Mouse (Mus musculus) ovary, postnatal 10 days (tissue): ENCODE measurements around the gene Psmc1.

Experiments used
- DNase-seq: peaks from one replicate; pipeline ENCODE4 v3.0.0; 2022; ENCODE audit warnings: low spot score

Psmc1 gene

DNA sequence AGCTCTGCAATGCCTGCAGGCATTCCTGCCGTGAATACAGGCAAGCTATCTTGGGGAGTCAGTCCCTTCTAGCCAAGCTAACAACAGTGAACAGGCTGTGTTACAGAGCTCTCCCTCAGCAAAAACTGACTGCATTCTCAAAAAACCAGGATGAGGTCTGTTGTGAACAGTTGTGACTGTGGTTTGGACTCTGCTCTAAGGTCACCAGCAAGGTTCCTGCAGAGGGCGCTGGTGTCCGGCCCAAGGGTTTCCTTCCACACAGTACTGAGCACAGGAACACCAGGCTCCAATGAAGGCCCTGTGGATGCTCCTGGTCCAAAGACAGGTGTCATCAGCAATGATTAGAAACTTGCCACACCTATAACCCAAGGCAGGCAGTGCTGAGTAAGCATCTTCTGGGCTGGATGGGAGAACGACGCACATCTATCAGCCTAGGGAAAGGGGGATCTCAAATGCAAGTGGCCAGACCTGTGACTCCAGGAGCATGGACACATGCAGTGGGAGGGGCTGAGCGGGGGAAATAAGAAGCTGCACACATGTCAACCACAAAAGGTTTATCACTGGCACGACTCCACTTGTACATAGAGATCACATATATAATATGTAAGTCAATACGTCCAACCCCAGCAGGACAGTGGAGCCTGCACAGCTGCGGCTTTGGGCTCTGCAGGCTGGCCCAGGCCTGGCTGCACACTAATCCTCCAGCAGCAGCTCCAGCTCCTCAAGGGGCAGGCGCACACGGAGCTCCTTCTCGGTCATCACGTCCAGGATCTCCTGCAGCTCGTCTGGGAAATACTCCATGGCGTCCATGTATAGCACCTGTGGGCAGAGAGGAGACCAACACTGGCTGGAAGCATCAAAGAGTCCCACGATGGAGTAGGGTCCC lies 15.2 kb downstream of the Psmc1 start:
- DNase-seq = no peak

DNA sequence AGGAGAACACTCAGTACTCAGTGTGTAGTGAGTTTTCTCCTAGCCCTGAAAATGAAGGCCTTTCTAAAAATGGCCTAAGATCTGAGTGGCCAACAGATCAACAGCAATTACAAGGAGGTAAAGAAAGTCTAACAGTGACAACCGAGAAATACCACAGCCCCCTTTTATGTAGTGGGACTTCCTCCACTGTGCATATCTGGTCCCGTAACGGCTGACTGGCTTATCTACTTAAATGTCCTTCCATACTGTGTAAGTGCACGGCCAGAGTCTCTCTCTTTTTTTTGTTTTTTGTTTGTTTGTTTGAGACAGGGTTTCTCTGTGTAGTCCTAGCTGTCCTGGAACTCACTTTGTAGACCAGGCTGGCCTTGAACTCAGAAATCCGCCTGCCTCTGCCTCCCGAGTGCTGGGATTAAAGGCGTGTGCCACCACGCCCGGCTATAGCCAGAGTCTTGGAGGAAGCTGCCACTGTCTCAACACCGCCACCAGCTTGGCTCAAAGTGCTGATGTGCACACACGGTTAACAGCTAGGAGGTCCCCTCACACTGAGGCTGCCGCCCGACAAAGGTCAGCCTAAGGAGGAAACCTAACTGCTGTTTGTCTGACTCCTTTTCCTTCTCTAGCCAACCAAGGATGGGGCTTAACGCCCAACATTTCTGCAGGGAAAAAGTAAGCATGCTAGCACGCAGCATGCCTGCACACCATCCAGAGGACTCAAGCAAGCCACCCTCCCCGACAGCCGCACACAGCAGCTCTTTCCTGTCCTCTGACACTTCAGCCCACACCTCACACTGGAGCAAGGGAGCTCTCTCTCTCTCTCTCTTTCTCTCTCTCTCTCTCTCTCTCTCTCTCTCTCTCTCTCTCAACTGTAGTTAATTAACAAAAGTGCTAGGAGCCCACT lies 17.3 kb downstream of the Psmc1 start:
- no peak for DNase-seq

- DNase-seq = no peak
Measured at GRCm38 (mm10) chr12:100127866-100128480, 18.0 kb downstream of the Psmc1 start.

GRCm38 (mm10) chr12:100128522-100128921 lies 18.6 kb downstream of the Psmc1 start:
- no peak for DNase-seq

DNA sequence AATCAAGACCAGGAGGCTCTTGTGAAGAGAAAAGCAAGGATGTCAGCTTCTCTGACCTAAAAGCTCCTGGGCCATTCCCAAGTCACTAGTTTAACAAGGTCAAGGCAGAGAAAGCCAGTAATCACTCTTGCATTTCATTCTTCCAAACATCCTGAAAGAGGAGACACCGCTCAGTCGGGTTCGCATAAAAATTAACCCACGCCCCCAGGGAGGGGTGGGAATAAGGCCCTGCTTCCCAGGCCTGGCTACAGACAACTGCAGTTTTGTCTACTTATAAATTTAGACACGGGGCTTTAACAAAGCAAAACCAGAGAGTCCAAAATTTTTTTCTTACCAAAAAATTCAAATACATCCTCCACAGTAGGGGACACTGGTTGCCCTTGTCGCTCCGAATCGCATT lies 19.0 kb downstream of the Psmc1 start:
- DNase-seq = no peak

DNA sequence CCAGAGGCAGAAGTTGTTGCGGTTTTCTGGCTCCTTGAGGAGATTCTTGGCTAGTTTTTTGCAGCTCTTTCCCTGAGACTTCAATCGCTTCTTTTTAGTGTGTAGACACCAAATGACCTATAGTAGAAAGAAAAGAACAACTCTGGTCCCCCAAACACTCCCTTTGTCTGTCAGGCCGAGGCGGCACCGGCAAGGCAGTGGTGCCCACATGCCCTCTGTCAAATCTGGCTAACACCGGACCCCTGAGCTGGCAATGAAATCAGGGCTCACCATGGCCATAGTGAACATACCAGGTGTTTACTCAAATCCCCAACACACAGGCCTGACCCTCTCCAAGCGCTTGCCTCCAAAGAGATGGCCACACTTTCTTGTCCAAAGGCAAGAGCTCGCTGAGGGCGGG lies 21.2 kb downstream of the Psmc1 start:
- DNase-seq = no peak

DNA sequence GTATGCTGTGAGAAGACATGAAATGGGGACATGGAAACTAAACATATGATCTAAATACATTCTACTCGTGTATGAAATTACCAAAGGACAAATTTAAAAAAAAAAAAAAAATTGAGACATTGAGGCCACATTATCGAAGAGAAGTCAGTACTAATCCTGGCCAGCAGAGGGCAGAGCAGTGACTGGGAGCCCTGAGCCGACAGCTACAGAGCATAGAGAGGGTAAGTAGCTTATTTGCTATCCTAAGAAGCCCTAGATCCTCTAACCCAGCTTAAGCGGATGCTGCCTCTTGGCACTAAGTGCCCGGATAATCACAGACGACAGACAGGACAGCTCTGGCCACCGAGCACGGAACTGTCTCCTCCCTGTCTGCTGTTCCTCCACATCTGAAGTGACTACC lies 21.7 kb downstream of the Psmc1 start:
- no peak for DNase-seq

DNA sequence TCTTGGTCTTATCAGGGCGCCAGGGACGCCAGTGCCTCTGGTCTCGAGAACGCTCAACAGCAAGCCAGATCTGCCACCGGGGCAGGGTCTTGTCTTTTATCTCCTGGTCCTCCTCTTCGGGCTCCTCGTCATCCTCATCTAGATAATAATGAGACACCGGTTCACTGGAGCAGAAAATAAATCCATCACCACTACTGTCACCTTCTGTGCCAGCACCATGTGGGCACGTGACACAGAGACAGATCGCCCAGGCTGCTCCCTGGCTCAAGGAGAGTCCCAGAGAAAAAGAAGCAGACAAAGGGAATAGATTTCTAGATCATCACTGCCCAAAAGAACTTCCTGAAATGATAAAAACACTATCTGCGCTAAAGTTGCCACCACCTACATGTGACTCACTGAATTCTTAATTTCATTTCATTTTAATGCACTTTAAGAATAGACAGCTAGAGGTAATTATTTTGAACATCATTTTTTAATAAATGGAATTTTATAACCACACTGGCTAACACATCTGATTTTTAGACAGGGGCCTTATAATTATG lies 24.5 kb downstream of the Psmc1 start:
- DNase-seq = no peak

GRCm38 (mm10) chr12:100135117-100135516 lies 25.2 kb downstream of the Psmc1 start:
- no peak for DNase-seq

DNA sequence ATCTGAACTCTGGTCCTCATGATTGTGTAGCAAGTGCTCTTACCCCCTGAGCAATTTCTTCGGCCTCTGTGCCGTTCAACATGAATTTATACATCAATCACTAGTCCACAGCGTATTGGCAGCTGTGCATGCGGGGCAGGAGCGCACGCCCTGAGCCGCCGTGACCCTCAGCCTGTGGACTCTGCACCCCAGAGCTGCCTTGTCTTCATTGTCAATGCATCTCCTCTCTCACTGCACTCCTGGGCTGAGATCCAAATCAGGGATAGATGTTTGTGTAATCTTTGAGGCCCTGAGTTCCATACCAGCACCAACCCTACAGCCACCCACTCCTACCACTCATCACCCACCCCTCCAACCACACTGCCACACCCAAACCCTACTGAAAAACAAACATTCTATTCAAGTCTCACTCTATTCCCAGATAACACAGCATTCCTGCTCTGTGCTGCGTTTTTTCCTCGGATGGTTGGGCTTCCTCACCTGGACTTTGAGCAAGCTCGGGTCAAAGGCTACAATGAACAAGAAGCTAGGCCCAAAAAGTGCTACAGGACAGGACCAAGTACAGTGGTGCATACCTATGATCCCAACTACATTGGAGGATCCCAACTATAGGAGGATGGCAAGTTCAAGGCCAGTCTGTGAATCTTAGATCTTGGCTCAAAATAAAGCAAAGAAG lies 33.0 kb downstream of the Psmc1 start:
- no peak for DNase-seq

DNA sequence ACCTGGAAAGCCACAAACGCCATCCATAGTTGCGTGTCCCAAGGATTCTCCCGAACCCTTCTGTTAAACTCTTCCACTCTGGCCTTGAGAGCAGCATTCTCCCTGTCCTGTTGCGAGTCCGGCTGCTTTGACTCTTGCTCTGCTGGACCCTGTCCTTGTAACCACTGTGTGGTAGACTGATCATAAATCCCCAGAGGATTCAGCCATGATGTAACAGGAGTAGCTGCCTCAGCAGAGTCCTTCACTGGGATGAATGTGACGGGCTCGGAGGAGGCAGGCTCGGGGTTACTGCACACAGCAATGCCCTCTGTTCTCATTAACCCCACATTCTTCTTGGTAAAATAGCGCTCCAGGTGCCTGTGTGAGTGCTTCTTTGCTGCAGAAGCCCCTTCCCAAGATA lies 33.8 kb downstream of the Psmc1 start:
- no peak for DNase-seq

DNA sequence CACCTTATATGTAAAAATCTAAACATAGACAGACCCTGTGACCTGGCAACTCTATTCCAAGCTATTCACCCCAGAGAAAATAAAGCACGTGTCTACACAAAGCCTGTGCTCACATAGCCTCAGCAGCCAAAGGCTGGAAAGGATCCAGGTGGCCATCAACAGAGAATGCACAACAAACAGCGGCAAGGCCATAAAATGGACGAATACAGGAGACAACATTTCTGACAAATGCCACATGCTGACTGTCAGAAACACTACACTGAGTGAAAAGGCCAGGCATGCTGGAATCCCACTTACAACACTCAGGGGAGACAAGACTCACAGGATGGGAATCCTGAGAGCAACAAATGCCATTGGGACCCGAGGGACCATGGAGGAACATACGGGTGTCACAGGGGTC lies 34.3 kb downstream of the Psmc1 start:
- no peak for DNase-seq

- no peak for DNase-seq
Measured at GRCm38 (mm10) chr12:100152466-100152865, 42.5 kb downstream of the Psmc1 start.

GRCm38 (mm10) chr12:100159261-100159975 lies 49.5 kb downstream of the Psmc1 start, which contains the start of gene Nrde2:
Gene Nrde2, minus strand, starts transcription at chr12:100159653.
- DNase-seq = peak; percentile 77

- no peak for DNase-seq
Measured at GRCm38 (mm10) chr12:100164991-100165500, 55.1 kb downstream of the Psmc1 start.

DNA sequence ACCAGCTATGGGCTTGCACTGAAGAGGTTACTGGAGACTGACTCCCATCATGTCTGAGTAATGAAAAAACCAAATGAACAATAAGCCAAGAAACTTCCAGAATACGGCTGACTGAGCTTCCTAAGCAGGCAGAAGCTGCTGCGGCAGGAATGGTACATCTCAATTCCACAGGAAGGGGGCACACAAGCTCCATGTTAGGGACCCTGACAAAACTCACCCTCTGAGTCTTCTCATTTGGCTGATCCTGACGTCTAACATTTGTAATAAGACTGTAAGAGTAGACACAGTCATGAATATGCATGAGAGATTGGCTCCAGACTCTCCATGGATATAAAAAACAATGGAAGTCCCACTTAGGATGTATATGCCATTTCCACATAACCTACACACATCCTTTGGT lies 56.2 kb downstream of the Psmc1 start:
- no peak for DNase-seq

DNA sequence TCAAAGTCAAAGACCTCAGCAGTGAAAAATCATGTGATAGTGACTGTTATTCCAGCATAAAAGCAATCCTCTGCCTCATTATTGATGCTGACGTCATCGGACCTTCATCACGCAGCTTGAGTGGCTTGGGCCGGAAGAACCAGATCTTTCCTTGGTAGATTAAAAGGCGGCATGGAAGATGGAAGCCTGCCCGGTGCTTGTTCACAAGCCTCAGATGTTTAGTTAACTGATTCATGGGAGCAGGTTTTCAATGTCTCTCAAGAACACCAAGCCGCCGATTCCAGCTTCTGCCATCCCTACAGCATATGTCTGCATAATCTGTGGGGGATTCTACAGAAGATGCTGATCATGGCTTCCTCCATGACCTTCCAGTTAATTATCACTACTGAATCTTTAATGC lies 57.0 kb downstream of the Psmc1 start:
- no peak for DNase-seq

DNA sequence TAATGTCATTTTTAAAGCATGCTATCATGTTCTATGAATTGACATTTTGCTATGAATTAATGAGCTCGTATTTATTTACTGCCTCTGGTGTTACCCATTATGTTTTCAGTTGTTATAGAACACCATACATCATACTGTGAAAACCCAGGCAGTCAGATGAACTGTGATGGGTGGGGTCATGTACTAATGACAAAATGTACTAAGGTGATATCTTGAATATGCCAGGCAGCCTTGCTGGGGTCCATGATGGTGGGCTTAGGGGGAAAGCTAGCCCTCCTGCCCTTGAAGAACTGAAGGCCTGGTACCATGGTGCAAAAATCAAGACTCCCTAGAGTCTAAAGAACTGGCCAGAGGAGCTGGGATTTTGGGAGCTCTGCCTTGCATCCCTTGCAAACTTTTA lies 57.5 kb downstream of the Psmc1 start:
- no peak for DNase-seq

- no peak for DNase-seq
Measured at GRCm38 (mm10) chr12:100167931-100168871, 58.2 kb downstream of the Psmc1 start.

GRCm38 (mm10) chr12:100172481-100172880 lies 62.5 kb downstream of the Psmc1 start:
- DNase-seq = no peak
